ENCODE assay signal across 10 mouse cellular contexts in genomic region chr12:117788513-117789011, GRCm38 (mm10). TPM values are rescaled to one million over a fixed set of nuclear protein-coding genes. Genes with fewer than 3 reads are reported as not detected.
A peak's percentile ranks its signal among the peaks of the same experiment; 100 is the strongest.
DNase-seq lines count a peak whose midpoint lies in the region; ATAC-seq and TF ChIP-seq lines count a peak whose summit lies in the region.
"Had no signal": no experiment of that assay in that cellular context is flagged by ENCODE, and none has a peak within 500 bp of the region (broad histone marks: within the 10 kb centered on the region; RNA-seq: fewer than 3 reads in every experiment).

No protein-coding gene starts in this region.

- H3K27ac ChIP-seq in heart, embryonic 11.5 days (ENCODE audit: low read depth, low read length) = no peak overlapping the region
- no peak overlapping the region for H3K27ac ChIP-seq in hindbrain, embryonic 13.5 days
- peak overlapping the region; percentile 11; the same call in 1 of the 2 replicates for H3K27ac ChIP-seq in midbrain, embryonic 12.5 days (replicated peaks)
- H3K27ac ChIP-seq in thymus, adult 2 months (ENCODE audit: control insufficient read depth, insufficient read depth, low read length) = no peak overlapping the region

- H3K9me3 ChIP-seq in heart, embryonic 11.5 days (replicated peaks; ENCODE audit: control insufficient read depth, low read length) = no peaks in the 10 kb centered on the region
- H3K9me3 ChIP-seq in hindbrain, embryonic 13.5 days = no peaks in the 10 kb centered on the region
- no peaks in the 10 kb centered on the region for H3K9me3 ChIP-seq in midbrain, embryonic 12.5 days

- H3K36me3 ChIP-seq in heart, embryonic 11.5 days (ENCODE audit: control insufficient read depth, insufficient read depth, low read length) = no peaks in the 10 kb centered on the region
- no peaks in the 10 kb centered on the region for H3K36me3 ChIP-seq in hindbrain, embryonic 13.5 days
- H3K36me3 ChIP-seq in midbrain, embryonic 12.5 days = no peaks in the 10 kb centered on the region
- no peaks in the 10 kb centered on the region for H3K36me3 ChIP-seq in thymus, adult 2 months (ENCODE audit: control insufficient read depth, insufficient read depth, low read length)

- TF ChIP-seq CTCF in thymus, adult 2 months (IDR thresholded peaks at IDR 0.05; ENCODE audit: borderline replicate concordance, control insufficient read depth, extremely low read depth, insufficient read depth, low read length, poor library complexity) = no peak

- H3K4me3 ChIP-seq in heart, embryonic 11.5 days (ENCODE audit: low read depth, low read length) = peak overlapping the region; percentile 29
- peak overlapping the region; percentile 30 for H3K4me3 ChIP-seq in hindbrain, embryonic 13.5 days
- H3K4me3 ChIP-seq in midbrain, embryonic 12.5 days = peak overlapping the region; percentile 37
- no peak overlapping the region for H3K4me3 ChIP-seq in thymus, adult 2 months (ENCODE audit: control insufficient read depth, insufficient read depth, low read length)
- H3K4me3 ChIP-seq: erythroblast, embryonic 14.5 days had no signal

- H3K9ac ChIP-seq in heart, embryonic 11.5 days (ENCODE audit: low read depth, low read length) = peak overlapping the region; percentile 62
- H3K9ac ChIP-seq in hindbrain, embryonic 13.5 days = no peak overlapping the region
- peak overlapping the region; percentile 52; the same call in 1 of the 2 replicates for H3K9ac ChIP-seq in midbrain, embryonic 12.5 days (replicated peaks)

- H3K4me2 ChIP-seq in heart, embryonic 11.5 days = peak overlapping the region; percentile 62
- H3K4me2 ChIP-seq in hindbrain, embryonic 13.5 days = peak overlapping the region; percentile 60
- peak overlapping the region; percentile 64 for H3K4me2 ChIP-seq in midbrain, embryonic 12.5 days (replicated peaks)

- no peaks in the 10 kb centered on the region for H3K4me1 ChIP-seq in heart, embryonic 11.5 days (ENCODE audit: control insufficient read depth, insufficient read depth, low read length)
- H3K4me1 ChIP-seq in hindbrain, embryonic 13.5 days (replicated peaks) = peaks cover 13% of the 10 kb centered on the region
- H3K4me1 ChIP-seq in midbrain, embryonic 12.5 days = peaks cover 18% of the 10 kb centered on the region
- H3K4me1 ChIP-seq in thymus, adult 2 months (replicated peaks; ENCODE audit: control insufficient read depth, insufficient read depth, low read length) = no peaks in the 10 kb centered on the region

- DNase-seq in heart, postnatal 4 days = no peak
- peak; percentile 40 for DNase-seq in embryo, embryonic 10 days (ENCODE audit: low spot score)
- DNase-seq in right cerebral cortex, adult 2 months (ENCODE audit: low spot score in 2 of 2) = no peak
- DNase-seq in T-cell, adult 2 months (ENCODE audit: low spot score) = no peak
- no peak for DNase-seq in thymus, adult 2 months
- DNase-seq: adrenal gland, postnatal 10 days had no signal

- H3K27me3 ChIP-seq in heart, embryonic 11.5 days (ENCODE audit: control insufficient read depth, insufficient read depth, low read length) = peaks cover 2% of the 10 kb centered on the region; the same call in 1 of the 2 replicates
- peaks cover 30% of the 10 kb centered on the region for H3K27me3 ChIP-seq in hindbrain, embryonic 13.5 days
- H3K27me3 ChIP-seq in midbrain, embryonic 12.5 days = peaks cover 36% of the 10 kb centered on the region
- H3K27me3 ChIP-seq in thymus, adult 2 months (ENCODE audit: control insufficient read depth, insufficient read depth, low read length) = no peaks in the 10 kb centered on the region

- no peak for TF ChIP-seq POLR2A in thymus, adult 2 months (IDR thresholded peaks at IDR 0.05; ENCODE audit: control insufficient read depth, extremely low read depth, insufficient read depth, low read length, poor library complexity)

- peak; percentile 7; the same call in 1 of the 2 replicates for ATAC-seq in heart, embryonic 11.5 days (replicated peaks; ENCODE audit: insufficient number of reproducible peaks, low FRiP score, low TSS enrichment)
- ATAC-seq in hindbrain, embryonic 13.5 days (ENCODE audit: low FRiP score) = peak; percentile 32; the same call in 1 of the 2 replicates
- ATAC-seq in midbrain, embryonic 12.5 days (ENCODE audit: low FRiP score, low read depth) = peak; percentile 75

- 8% methylated on average over 24 of the region's 24 CpGs for WGBS in heart, embryonic 11.5 days (ENCODE audit: insufficient replicate concordance)
- WGBS in hindbrain, embryonic 13.5 days = 12% methylated on average over 24 of the region's 24 CpGs
- 5% methylated on average over 24 of the region's 24 CpGs for WGBS in midbrain, embryonic 12.5 days
- 55% methylated on average over 24 of the region's 24 CpGs for WGBS in thymus, adult 2 months

RNA-seq across cellular contexts. Expression of gene Cdca7l, which starts 15.5 kb away (rescaled TPM):
- 17.5 and 17.9 TPM in 2 replicates for polyA plus RNA-seq in heart, embryonic 11.5 days (2014; fragmentation: Nextera tagmentation; extraction: Ambion mirVana)
- total RNA-seq in heart, postnatal 4 days (2021) = 1 to 10 TPM; 6.5 to 7.3 TPM
- polyA plus RNA-seq in hindbrain, embryonic 13.5 days (2015; fragmentation: Nextera tagmentation; extraction: Ambion mirVana) = 4.6 and 5.8 TPM in 2 replicates
- polyA plus RNA-seq in midbrain, embryonic 12.5 days (2016; fragmentation: Nextera tagmentation; extraction: Ambion mirVana) = 26.0 and 28.6 TPM in 2 replicates
- 8.0 and 9.0 TPM in 2 replicates for polyA plus RNA-seq in thymus, adult 2 months (2012; rRNA removed)

Comparison
In these comparisons a context has a peak if more than half of its experiments do, and no peak if none do; other contexts are left out.
1. ATAC-seq: peak in every context shown above with its lines; median percentile 75 in midbrain, embryonic 12.5 days; 32 in hindbrain, embryonic 13.5 days; 7 in heart, embryonic 11.5 days.